Mouse (Mus musculus): ENCODE results near the gene Zmat3. TPM values are rescaled to one million over a fixed set of nuclear protein-coding genes. Genes with fewer than 3 reads are reported as not detected.

Gene Zmat3
- polyA plus RNA-seq, 1 experiment from 2014 or later, result 7.6 TPM

DNA sequence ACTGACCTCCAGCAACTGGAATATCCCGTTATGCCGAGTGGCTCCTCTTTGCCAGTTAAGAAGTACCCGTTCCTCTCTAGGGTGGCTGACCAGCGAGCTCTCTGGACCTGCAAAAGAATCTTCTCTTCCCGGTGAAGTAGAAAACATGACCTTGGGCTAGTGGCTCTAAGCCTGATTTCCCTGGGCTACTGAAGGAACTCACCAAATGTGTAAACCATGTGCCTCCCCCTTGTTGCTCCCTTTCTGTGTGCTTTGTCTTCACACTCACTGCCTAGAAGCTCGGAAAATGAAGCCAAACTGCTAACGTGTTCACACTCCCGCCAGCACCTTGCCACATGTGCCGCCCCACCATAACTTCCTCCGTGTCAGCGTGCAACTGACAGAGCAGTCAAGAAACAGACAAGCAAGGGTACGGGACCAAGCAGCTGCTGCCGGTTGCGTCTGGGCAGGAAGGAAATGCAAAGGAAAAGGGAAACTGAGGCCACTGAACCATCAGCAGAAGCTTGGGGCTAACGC, 47.9 kb downstream of the Zmat3 start:
- H3K9ac ChIP-seq, result no peak overlapping the region
- no peaks in the 10 kb centered on the region for H3K27me3 ChIP-seq
- peak; percentile 44 for ATAC-seq
- 64% methylated on average over 15 of the region's 15 CpGs for WGBS
- no peak overlapping the region for H3K4me3 ChIP-seq
- H3K4me1 ChIP-seq, result no peaks in the 10 kb centered on the region
- no peaks in the 10 kb centered on the region for H3K9me3 ChIP-seq (replicated peaks)
- H3K36me3 ChIP-seq (ENCODE audit: poor library complexity, severe bottlenecking), result no peaks in the 10 kb centered on the region
- no peak overlapping the region for H3K4me2 ChIP-seq
- no peak overlapping the region for H3K27ac ChIP-seq

GRCm38 (mm10) chr3:32317165-32317900, 48.5 kb downstream of the Zmat3 start:
- Histone ChIP-seq H3K27ac (no peak overlapping the region), H3K4me1 (no peaks in the 10 kb centered on the region), H3K36me3 (ENCODE audit: poor library complexity, severe bottlenecking) (no peaks in the 10 kb centered on the region), H3K9me3 (replicated peaks) (no peaks in the 10 kb centered on the region), H3K9ac (no peak overlapping the region), H3K27me3 (no peaks in the 10 kb centered on the region), H3K4me3 (no peak overlapping the region), H3K4me2 (0 out of 2 replicates have a peak overlapping the region, but pooled peaks have one; percentile 9)
- WGBS, result 25% methylated on average over 12 of the region's 12 CpGs
- ATAC-seq, result peak; percentile 91

- 96% methylated on average over 4 of the region's 4 CpGs for WGBS
- H3K9ac ChIP-seq, result no peak overlapping the region
- H3K4me2 ChIP-seq, result no peak overlapping the region
- H3K27ac ChIP-seq, result no peak overlapping the region
- H3K36me3 ChIP-seq (ENCODE audit: poor library complexity, severe bottlenecking), result no peaks in the 10 kb centered on the region
- no peaks in the 10 kb centered on the region for H3K27me3 ChIP-seq
- H3K4me1 ChIP-seq, result no peaks in the 10 kb centered on the region
- no peak for ATAC-seq
- H3K9me3 ChIP-seq (replicated peaks), result no peaks in the 10 kb centered on the region
- H3K4me3 ChIP-seq, result no peak overlapping the region
Measured at GRCm38 (mm10) chr3:32314746-32315145, 51.1 kb downstream of the Zmat3 start.

GRCm38 (mm10) chr3:32304171-32304570, 61.6 kb downstream of the Zmat3 start:
- Histone ChIP-seq H3K4me1 (0 out of 2 replicates have a peak, but pooled peaks cover 4% of the 10 kb centered on the region), H3K4me2 (no peak overlapping the region), H3K9me3 (replicated peaks) (no peaks in the 10 kb centered on the region), H3K4me3 (no peak overlapping the region), H3K36me3 (ENCODE audit: poor library complexity, severe bottlenecking) (no peaks in the 10 kb centered on the region), H3K27me3 (no peaks in the 10 kb centered on the region), H3K9ac (no peak overlapping the region), H3K27ac (no peak overlapping the region)
- 46% methylated on average over 1 of the region's 1 CpGs for WGBS
- ATAC-seq, result no peak

- Histone ChIP-seq H3K27me3 (no peaks in the 10 kb centered on the region), H3K36me3 (ENCODE audit: poor library complexity, severe bottlenecking) (no peaks in the 10 kb centered on the region), H3K4me2 (no peak overlapping the region), H3K9ac (no peak overlapping the region), H3K27ac (no peak overlapping the region), H3K9me3 (replicated peaks) (no peaks in the 10 kb centered on the region), H3K4me1 (no peaks in the 10 kb centered on the region), H3K4me3 (no peak overlapping the region)
- ATAC-seq, result no peak
- 50% methylated on average over 4 of the region's 4 CpGs for WGBS
Measured at GRCm38 (mm10) chr3:32292001-32292400, 73.8 kb downstream of the Zmat3 start.

Other genes starting within 250 kb of the Zmat3 start
- gene Pik3ca, start 31.7 kb upstream of the Zmat3 start, polyA plus RNA-seq (2015; fragmentation: Nextera tagmentation; extraction: Ambion mirVana), result 16.2 and 17.1 TPM in 2 replicates
- 0.14 and 0.18 TPM in 2 replicates for gene Kcnmb3, start 126.2 kb upstream of the Zmat3 start, polyA plus RNA-seq (2015; fragmentation: Nextera tagmentation; extraction: Ambion mirVana)
- 41.0 and 41.1 TPM in 2 replicates for gene Zfp639, start 144.2 kb upstream of the Zmat3 start, polyA plus RNA-seq (2015; fragmentation: Nextera tagmentation; extraction: Ambion mirVana)
- 32.0 and 39.4 TPM in 2 replicates for gene Mfn1, start 163.5 kb upstream of the Zmat3 start, polyA plus RNA-seq (2015; fragmentation: Nextera tagmentation; extraction: Ambion mirVana)

Measured in forebrain, embryonic 13.5 days (tissue).